Mouse (Mus musculus) hindbrain, embryonic 12.5 days (tissue): ENCODE data around the gene Ccdc17. TPM values are rescaled to one million over a fixed set of nuclear protein-coding genes. Genes with fewer than 3 reads are reported as not detected.
A peak's percentile ranks its signal among the peaks of the same experiment; 100 is the strongest.

ENCODE experiments used
- ATAC-seq: fragments of 200-750 bp; cut with Nextera tagmentation; 2 replicates; pipeline ENCODE4 v1.8.0; 2017; ENCODE audit warnings: moderate TSS enrichment; ENCODE audit not compliant: low FRiP score
- H3K27ac ChIP-seq: fragments of 300-500 bp; sonication (generic); 2 replicates; pipeline ENCODE4 v1.5.1; 2016; ENCODE audit warnings: mild to moderate bottlenecking
- H3K27me3 ChIP-seq: fragments of 300-500 bp; sonication (generic); 2 replicates; pipeline ENCODE4 v1.6.1; 2016; ENCODE audit warnings: mild to moderate bottlenecking
- H3K36me3 ChIP-seq: fragments of 300-500 bp; sonication (generic); 2 replicates; pipeline ENCODE4 v1.6.1; 2016; ENCODE audit warnings: mild to moderate bottlenecking
- H3K4me1 ChIP-seq: fragments of 300-500 bp; sonication (generic); 2 replicates; pipeline ENCODE4 v1.6.1; 2016
- H3K4me2 ChIP-seq: fragments of 300-500 bp; sonication (generic); replicated peaks from 2 replicates; pipeline ENCODE4 v1.6.1; 2016; ENCODE audit warnings: mild to moderate bottlenecking
- H3K4me3 ChIP-seq: fragments of 300-500 bp; sonication (generic); 2 replicates; pipeline ENCODE4 v1.5.1; 2016; ENCODE audit warnings: mild to moderate bottlenecking
- H3K9ac ChIP-seq: fragments of 300-500 bp; sonication (generic); 2 replicates; pipeline ENCODE4 v1.6.1; 2016; ENCODE audit warnings: mild to moderate bottlenecking, moderate library complexity
- H3K9me3 ChIP-seq: fragments of 300-500 bp; sonication (generic); replicated peaks from 2 replicates; pipeline ENCODE4 v1.6.1; 2016; ENCODE audit warnings: mild to moderate bottlenecking
- WGBS: fragments of 180-500 bp; shearing (Covaris S2); methylation state at CpG from one replicate; pipeline ENCODE4 v1.1.7; 2016; 5-methylcytosine and 5-hydroxymethylcytosine counted together
- polyA plus RNA-seq: library from polyadenylated mRNA; unstranded; fragments of >200 nt; fragmentation: Nextera tagmentation; extraction: Ambion mirVana; gene quantifications from 2 replicates; pipeline ENCODE4 v1.2.1, GENCODE M21; 2016

Gene Ccdc17
- polyA plus RNA-seq, 1 experiment from 2014 or later: 3.8 TPM

DNA sequence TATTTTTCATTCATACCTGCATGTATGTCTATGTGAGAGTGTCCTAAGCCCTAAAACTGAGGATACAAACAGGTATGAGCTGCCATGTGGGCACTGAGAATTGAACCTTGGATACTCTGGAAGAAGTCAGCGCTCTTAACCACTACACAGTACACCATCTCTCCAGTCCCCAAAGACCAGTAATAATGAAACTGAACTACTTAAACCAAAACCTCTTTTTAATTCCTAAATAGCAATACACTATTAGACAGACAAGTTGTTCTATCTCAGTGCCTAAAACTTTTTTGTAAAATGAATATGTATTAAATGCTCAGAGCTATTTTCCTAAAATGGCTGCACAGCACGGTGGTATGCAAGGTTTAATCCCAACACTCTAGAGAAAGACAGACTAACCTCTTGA, 18.8 kb downstream of the Ccdc17 start:
- H3K4me1 ChIP-seq: no peaks in the 10 kb centered on the region
- H3K27me3 ChIP-seq: no peaks in the 10 kb centered on the region
- no peaks in the 10 kb centered on the region for H3K9me3 ChIP-seq
- no peak for ATAC-seq
- no peak overlapping the region for H3K27ac ChIP-seq
- peaks cover 68% of the 10 kb centered on the region for H3K36me3 ChIP-seq
- 96% methylated on average over 2 of the region's 2 CpGs for WGBS
- H3K4me3 ChIP-seq: no peak overlapping the region
- no peak overlapping the region for H3K4me2 ChIP-seq
- no peak overlapping the region for H3K9ac ChIP-seq

DNA sequence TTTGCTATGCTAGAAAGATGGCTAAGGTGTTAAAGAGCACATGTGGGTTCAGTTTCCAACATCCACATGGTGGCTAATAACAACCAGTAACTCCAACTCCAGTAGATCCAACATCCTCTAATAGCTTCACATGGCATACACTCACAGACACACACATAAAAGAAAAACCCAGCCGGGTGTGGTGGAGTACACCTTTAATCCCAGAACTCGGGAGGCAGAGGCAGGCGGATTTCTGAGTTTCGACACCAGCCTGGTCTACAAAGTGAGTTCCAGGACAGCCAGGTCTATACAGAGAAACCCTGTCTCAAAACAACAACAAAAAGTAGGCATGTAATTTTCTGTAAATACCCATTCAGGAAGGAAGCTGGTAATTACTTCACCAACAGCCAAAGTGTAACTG, 28.4 kb downstream of the Ccdc17 start:
- no peak for ATAC-seq
- peaks cover 15% of the 10 kb centered on the region for H3K4me1 ChIP-seq
- H3K27ac ChIP-seq: no peak overlapping the region
- H3K4me2 ChIP-seq: peak overlapping the region; percentile 11; the same call in 1 of the 2 replicates
- H3K9me3 ChIP-seq: no peaks in the 10 kb centered on the region
- peaks cover 20% of the 10 kb centered on the region for H3K36me3 ChIP-seq
- no peaks in the 10 kb centered on the region for H3K27me3 ChIP-seq
- no peak overlapping the region for H3K9ac ChIP-seq
- no peak overlapping the region for H3K4me3 ChIP-seq
- 95% methylated on average over 4 of the region's 4 CpGs for WGBS

DNA sequence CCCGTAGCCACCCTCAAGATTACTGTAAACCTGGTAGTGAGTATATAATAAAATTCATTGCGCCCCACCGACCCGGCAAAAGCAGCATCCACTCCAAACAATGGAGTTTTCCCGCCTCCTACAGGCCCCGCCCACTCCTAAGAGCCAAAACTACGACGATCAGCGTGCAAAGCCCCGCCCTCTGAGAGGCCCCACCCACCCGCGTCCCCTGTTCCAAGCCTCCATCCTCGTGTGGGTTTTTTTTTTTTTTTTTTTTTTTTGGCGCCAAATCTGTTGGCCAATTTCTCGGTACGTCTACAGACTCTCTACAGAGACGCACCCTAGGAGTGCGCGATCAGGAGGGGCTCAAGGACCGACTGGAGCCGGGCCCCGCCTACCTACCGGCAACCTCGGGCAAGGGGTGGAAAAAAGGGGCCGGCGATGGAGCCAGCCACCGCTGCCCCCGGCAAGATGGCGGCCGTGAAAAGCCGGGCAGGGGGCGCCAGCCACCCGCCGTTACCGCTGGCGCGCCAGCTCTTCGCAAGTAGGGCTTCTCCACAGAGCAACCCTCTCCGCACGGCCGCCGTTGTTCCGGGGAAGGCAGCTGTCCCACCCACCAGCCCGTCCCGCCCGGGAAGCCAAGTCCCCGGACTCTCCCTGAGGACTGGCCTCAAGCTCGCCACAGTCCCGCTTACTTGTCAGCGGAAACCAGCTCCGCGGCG, 30.4 kb downstream of the Ccdc17 start:
- H3K9me3 ChIP-seq: no peaks in the 10 kb centered on the region
- ATAC-seq: peak; percentile 81
- H3K27me3 ChIP-seq: no peaks in the 10 kb centered on the region
- peak overlapping the region; percentile 88 for H3K4me3 ChIP-seq
- peak overlapping the region; percentile 67 for H3K4me2 ChIP-seq
- peaks cover 6% of the 10 kb centered on the region for H3K36me3 ChIP-seq
- H3K4me1 ChIP-seq: peaks cover 15% of the 10 kb centered on the region
- H3K27ac ChIP-seq: peak overlapping the region; percentile 94
- peak overlapping the region; percentile 85 for H3K9ac ChIP-seq
- WGBS: under 1% methylated on average over 46 of the region's 53 CpGs

DNA sequence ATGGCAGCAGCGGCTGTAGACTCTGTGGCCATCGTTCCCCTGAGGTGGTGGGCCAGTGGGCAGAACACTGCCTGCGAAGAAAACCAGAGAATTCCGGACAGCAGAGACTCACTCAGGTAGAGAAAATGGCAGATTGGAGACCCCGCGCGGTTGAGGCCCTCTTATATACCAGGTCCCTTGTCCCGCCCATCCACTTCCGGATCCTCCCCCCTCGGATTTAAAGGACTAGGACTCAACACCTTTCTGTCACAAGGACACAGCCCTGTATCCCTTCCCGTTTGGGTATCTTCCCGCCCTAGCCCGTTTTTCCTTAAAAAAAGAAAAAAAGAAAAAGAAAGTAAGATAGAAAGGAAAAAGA, 30.9 kb downstream of the Ccdc17 start:
- H3K4me3 ChIP-seq: peak overlapping the region; percentile 88
- H3K27me3 ChIP-seq: no peaks in the 10 kb centered on the region
- H3K36me3 ChIP-seq: peaks cover 10% of the 10 kb centered on the region; the same call in 1 of the 2 replicates
- peak overlapping the region; percentile 67 for H3K4me2 ChIP-seq
- ATAC-seq: peak; percentile 96
- peaks cover 15% of the 10 kb centered on the region for H3K4me1 ChIP-seq
- 0% methylated on average over 13 of the region's 13 CpGs for WGBS
- H3K9me3 ChIP-seq: no peaks in the 10 kb centered on the region
- H3K9ac ChIP-seq: peak overlapping the region; percentile 85
- peak overlapping the region; percentile 94 for H3K27ac ChIP-seq

DNA sequence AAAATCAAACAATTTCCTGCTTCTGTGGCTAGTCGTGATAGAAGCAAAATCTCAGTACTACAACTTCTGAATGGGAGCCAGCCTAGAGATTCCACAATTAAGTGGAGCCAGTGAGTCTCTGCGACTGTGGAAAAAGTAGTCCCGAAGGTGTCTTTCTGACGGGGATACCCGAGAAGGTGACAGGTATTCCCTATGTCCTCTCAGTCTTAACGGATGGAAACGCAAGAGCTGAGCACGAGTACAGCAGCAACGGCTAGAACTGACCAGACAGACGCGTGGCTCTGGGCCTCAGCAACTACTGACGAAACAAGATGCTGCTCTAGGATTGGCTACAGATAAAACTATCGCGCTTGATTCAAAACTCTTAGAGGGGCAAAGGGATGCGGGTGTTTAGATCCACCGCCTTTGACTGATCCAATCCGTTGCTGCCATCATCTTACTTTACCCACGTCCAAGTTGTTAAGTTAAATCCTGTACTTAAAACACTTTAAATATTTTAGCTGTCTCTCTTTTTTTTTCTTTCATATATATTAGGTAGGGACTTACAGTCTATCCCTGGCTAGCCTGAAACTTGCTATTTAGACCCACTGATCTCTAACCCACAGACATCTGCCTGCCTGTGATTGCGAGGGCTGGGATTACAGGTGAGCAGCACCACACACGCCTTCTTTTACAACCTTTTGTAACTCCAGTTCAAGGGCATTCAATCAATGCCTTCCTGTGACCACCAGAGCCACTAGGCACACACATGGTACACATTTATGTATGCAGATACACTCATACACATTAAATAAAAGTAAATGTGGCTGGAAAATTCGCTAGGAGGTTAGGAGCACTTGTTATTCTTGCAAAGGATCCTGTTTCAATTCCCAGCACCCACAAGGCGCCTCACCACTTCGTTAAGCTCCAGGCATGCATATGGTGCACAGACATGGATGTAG, 31.5 kb downstream of the Ccdc17 start, which contains the start of gene Nasp:
Gene Nasp, minus strand, starts transcription at position 220 of the 941 bp plus-strand sequence.
- peaks cover 15% of the 10 kb centered on the region for H3K4me1 ChIP-seq
- peaks cover 10% of the 10 kb centered on the region; the same call in 1 of the 2 replicates for H3K36me3 ChIP-seq
- peak; percentile 92 for ATAC-seq
- 7% methylated on average over 23 of the region's 23 CpGs for WGBS
- no peaks in the 10 kb centered on the region for H3K9me3 ChIP-seq
- peak within 1 kb of the TSS; percentile 67 for H3K4me2 ChIP-seq
- H3K27ac ChIP-seq: peak within 1 kb of the TSS; percentile 94
- H3K27me3 ChIP-seq: no peaks in the 10 kb centered on the region
- peak within 1 kb of the TSS; percentile 88 for H3K4me3 ChIP-seq
- H3K9ac ChIP-seq: peak within 1 kb of the TSS; percentile 85

DNA sequence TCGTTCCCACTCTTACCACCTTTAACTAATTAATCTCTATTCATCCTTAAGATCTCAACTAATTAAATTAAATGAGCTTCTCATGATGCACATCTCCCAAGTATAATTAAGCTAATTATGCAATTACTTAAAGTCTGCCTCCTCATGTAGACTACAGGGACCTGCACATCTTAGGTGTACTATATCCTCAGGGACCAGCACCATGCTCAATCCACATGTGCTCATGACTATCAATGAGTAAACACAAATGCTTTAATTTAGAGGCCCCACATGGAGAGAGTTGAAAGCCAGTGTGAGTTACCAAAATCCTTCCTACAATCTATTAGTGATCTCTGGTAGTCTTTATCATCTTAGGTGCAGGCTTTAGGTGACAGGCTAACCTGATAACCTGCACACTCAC, 38.7 kb downstream of the Ccdc17 start:
- 90% methylated on average over 1 of the region's 1 CpGs for WGBS
- H3K4me3 ChIP-seq: no peak overlapping the region
- no peak overlapping the region for H3K4me2 ChIP-seq
- no peaks in the 10 kb centered on the region for H3K9me3 ChIP-seq
- no peaks in the 10 kb centered on the region for H3K4me1 ChIP-seq
- no peak for ATAC-seq
- H3K27me3 ChIP-seq: no peaks in the 10 kb centered on the region
- no peak overlapping the region for H3K9ac ChIP-seq
- H3K27ac ChIP-seq: no peak overlapping the region
- H3K36me3 ChIP-seq: peaks cover 64% of the 10 kb centered on the region

DNA sequence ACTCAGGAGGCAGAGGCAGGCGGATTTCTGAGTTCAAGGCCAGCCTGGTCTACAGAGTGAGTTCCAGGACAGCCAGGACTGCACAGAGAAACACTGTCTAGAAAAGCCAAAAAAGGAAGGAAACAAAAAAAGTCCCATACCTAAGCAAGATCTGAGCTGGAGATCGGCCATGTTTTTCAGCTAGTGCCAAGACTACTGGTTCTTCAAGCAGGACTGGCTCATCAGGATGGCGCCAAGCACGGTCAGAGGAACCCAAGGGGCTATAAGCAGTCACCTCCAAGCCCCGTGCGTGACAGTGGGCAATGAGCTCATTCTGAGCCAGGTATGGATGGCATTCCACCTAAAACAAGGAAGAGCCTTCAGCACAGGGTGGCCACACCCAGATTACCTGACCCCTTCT, 42.4 kb downstream of the Ccdc17 start:
- H3K27me3 ChIP-seq: no peaks in the 10 kb centered on the region
- no peaks in the 10 kb centered on the region for H3K4me1 ChIP-seq
- H3K27ac ChIP-seq: no peak overlapping the region
- H3K9ac ChIP-seq: no peak overlapping the region
- no peak overlapping the region for H3K4me2 ChIP-seq
- 95% methylated on average over 6 of the region's 6 CpGs for WGBS
- H3K4me3 ChIP-seq: no peak overlapping the region
- no peak for ATAC-seq
- peaks cover 87% of the 10 kb centered on the region for H3K36me3 ChIP-seq
- no peaks in the 10 kb centered on the region for H3K9me3 ChIP-seq

DNA sequence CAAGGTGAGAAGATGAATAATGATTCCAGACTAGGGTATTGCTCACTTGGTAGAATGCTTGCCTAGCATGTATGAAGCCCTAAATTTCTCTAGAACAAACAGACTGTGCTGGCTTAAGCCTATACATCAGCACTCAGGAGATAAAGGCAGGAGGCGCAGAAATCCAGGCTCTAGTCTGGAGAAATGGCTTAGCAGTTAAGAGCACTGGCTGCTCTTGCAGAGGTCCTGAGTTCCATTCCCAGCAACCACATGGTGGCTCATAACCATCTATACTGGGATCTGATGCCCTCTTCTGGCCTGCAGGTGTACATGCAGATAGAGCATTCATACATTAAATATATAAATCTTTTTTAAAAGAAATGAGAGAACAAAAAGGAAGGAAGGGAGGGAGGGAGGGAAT, 45.6 kb downstream of the Ccdc17 start:
- WGBS: 100% methylated on average over 1 of the region's 1 CpGs
- no peak for ATAC-seq

DNA sequence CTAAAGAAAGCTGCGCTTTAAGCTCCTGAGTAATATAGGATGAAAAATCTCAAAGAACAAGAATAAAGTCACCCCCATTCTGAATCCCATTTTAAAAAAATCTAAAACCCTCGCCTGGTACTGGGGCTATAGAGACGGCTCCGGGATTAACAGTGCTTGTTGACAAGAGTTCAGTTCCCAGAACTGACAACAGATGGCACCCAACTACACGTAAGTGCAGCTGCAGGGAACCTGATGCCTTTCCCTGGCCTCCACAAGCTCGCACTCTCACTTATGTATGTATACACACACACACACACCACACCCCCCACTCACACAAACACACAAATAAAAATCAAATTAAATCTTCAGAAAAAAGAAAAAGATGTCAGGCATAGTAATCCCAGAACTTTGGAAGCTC, 47.9 kb downstream of the Ccdc17 start:
- 68% methylated on average over 6 of the region's 6 CpGs for WGBS
- Histone ChIP-seq H3K9me3 (no peaks in the 10 kb centered on the region), H3K27me3 (no peaks in the 10 kb centered on the region), H3K4me2 (no peak overlapping the region), H3K36me3 (peaks cover 60% of the 10 kb centered on the region), H3K27ac (no peak overlapping the region), H3K4me3 (no peak overlapping the region), H3K4me1 (peaks cover 24% of the 10 kb centered on the region), H3K9ac (no peak overlapping the region)
- no peak for ATAC-seq

More for the DNA sequence above, 45.6 kb downstream of the Ccdc17 start:
- Histone ChIP-seq H3K9ac (no peak overlapping the region), H3K4me2 (no peak overlapping the region), H3K4me3 (no peak overlapping the region), H3K4me1 (peaks cover 7% of the 10 kb centered on the region; the same call in 1 of the 2 replicates), H3K27me3 (no peaks in the 10 kb centered on the region), H3K9me3 (no peaks in the 10 kb centered on the region), H3K36me3 (peaks cover 68% of the 10 kb centered on the region), H3K27ac (no peak overlapping the region)

DNA sequence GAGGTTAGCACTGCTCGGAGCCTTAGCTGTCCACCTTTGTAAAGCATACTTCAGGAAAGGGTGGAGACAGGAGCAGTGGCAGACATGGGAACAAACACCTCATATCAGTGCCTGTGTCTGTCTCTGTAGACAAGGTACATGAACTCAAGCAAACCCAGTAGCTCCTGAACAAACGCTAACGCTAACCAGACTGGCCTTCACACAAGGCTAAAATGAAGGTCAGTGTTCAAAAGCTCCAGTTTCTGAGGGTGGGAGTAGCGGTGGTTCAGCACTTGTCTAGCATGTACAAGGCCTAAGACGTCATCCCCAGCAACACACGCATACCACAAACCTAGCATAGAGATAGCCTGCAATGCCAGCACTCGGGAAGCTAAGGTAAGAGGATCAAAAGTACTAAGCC, 49.2 kb downstream of the Ccdc17 start:
- Histone ChIP-seq H3K27ac (no peak overlapping the region), H3K36me3 (peaks cover 51% of the 10 kb centered on the region), H3K4me2 (no peak overlapping the region), H3K4me3 (no peak overlapping the region), H3K27me3 (no peaks in the 10 kb centered on the region), H3K4me1 (peaks cover 36% of the 10 kb centered on the region), H3K9ac (no peak overlapping the region), H3K9me3 (no peaks in the 10 kb centered on the region)
- WGBS: 92% methylated on average over 7 of the region's 7 CpGs
- ATAC-seq: no peak

DNA sequence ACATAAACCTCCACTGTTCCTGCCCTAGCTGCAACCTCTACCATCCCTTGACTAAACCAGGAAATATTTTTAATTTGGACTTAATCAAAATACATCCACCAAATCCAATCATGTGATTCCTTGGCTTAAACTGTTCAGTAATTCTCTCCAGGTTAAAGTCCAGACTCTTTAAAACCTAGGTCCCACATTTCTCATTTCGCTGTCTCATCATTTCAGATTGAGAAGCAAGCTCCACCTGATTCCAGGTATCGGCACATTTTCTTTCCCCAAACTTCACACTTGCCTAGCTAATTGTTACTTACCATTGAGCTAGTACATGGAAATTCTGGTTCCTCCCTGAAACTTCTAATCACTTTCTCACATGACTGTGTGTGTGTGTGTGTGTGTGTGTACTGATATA, 53.0 kb downstream of the Ccdc17 start:
- H3K4me3 ChIP-seq: peak overlapping the region; percentile 88; the same call in 1 of the 2 replicates
- no peak overlapping the region for H3K9ac ChIP-seq
- ATAC-seq: no peak
- H3K4me1 ChIP-seq: peaks cover 36% of the 10 kb centered on the region
- 98% methylated on average over 2 of the region's 2 CpGs for WGBS
- H3K9me3 ChIP-seq: no peaks in the 10 kb centered on the region
- no peaks in the 10 kb centered on the region for H3K27me3 ChIP-seq
- H3K36me3 ChIP-seq: peaks cover 25% of the 10 kb centered on the region
- peak overlapping the region; percentile 84 for H3K4me2 ChIP-seq
- no peak overlapping the region for H3K27ac ChIP-seq
